Mouse (Mus musculus) MEL (cell line): ENCODE measurements around the gene Nfia. TPM values are rescaled to one million over a fixed set of nuclear protein-coding genes. Genes with fewer than 3 reads are reported as not detected.

Experiments
- DNase-seq: peaks from one replicate; pipeline ENCODE4 v3.0.0; 2011; ENCODE audit warnings: low read depth, low spot score
- H3K27ac ChIP-seq: 2 replicates; pipeline ENCODE4 v1.5.1; 2012; ENCODE audit warnings: low read depth, mild to moderate bottlenecking, control low read depth, low read length, moderate library complexity; ENCODE audit not compliant: control insufficient read depth
- H3K27me3 ChIP-seq, 2 experiments: fragments of 150-350 bp in 1 of 2; sonication (generic) in 1 of 2; 2 replicates each; pipeline ENCODE4 v1.6.1; 2012; ENCODE audit warnings: low read length in 2 of 2, mild to moderate bottlenecking in 2 of 2, improper control_type of control experiment in 1 of 2, moderate library complexity in 1 of 2; ENCODE audit not compliant: insufficient read depth in 2 of 2, control insufficient read depth in 1 of 2
- H3K36me3 ChIP-seq, 2 experiments: 2 replicates each; pipeline ENCODE4 v1.6.1; 2012 to 2014; ENCODE audit warnings: low read length in 2 of 2, improper control_type of control experiment in 1 of 2, inconsistent platforms in 1 of 2, mild to moderate bottlenecking in 1 of 2; ENCODE audit not compliant: insufficient read depth in 2 of 2, control insufficient read depth in 1 of 2
- H3K4me1 ChIP-seq, 2 experiments: fragments of 150-350 bp in 1 of 2; sonication (generic) in 1 of 2; 2 replicates each; pipeline ENCODE4 v1.6.1; 2012; ENCODE audit warnings: low read length in 2 of 2, improper control_type of control experiment in 1 of 2, mild to moderate bottlenecking in 1 of 2; ENCODE audit not compliant: insufficient read depth in 2 of 2, control insufficient read depth in 1 of 2
- H3K4me3 ChIP-seq, 2 experiments: fragments of 150-350 bp in 1 of 2; sonication (generic) in 1 of 2; 2 replicates each; pipeline ENCODE4 v1.5.1; 2012; ENCODE audit warnings: low read depth in 2 of 2, low read length in 2 of 2, mild to moderate bottlenecking in 2 of 2, moderate library complexity in 2 of 2, control low read depth in 1 of 2, improper control_type of control experiment in 1 of 2; ENCODE audit not compliant: control insufficient read depth in 1 of 2, insufficient read depth in 1 of 2
- H3K79me2 ChIP-seq: 2 replicates; pipeline ENCODE4 v1.6.1; 2012; ENCODE audit warnings: mild to moderate bottlenecking, low read length, moderate library complexity; ENCODE audit not compliant: control insufficient read depth, poor library complexity, insufficient read depth
- H3K9ac ChIP-seq: 2 replicates; pipeline ENCODE4 v1.6.1; 2012; ENCODE audit warnings: low read depth, mild to moderate bottlenecking, control low read depth, low read length, moderate library complexity; ENCODE audit not compliant: control insufficient read depth, poor library complexity, severe bottlenecking
- H3K9me3 ChIP-seq: fragments of 150-350 bp; sonication (generic); replicated peaks from 2 replicates; pipeline ENCODE4 v1.6.1; 2012; ENCODE audit warnings: mild to moderate bottlenecking, low read length, improper control_type of control experiment, moderate library complexity; ENCODE audit not compliant: insufficient read depth
- BHLHE40 ChIP-seq: IDR thresholded peaks from 2 replicates; pipeline ENCODE4 v1.6.1; 2012; ENCODE audit warnings: low read depth, mild to moderate bottlenecking, inconsistent platforms, low read length, improper control_type of control experiment, borderline replicate concordance
- CHD2 ChIP-seq: IDR thresholded peaks from 2 replicates; pipeline ENCODE4 v1.6.1; 2011; ENCODE audit warnings: low read length, improper control_type of control experiment
- CTCF ChIP-seq, 3 experiments: IDR thresholded peaks in 2 of 3; conservative IDR thresholded peaks in 1 of 3; 2 replicates each; pipeline ENCODE4 v1.5.1; 2011 to 2012; ENCODE audit warnings: low read length in 3 of 3, low read depth in 2 of 3, mild to moderate bottlenecking in 2 of 3, improper control_type of control experiment in 1 of 3, inconsistent platforms in 1 of 3, mixed read lengths in 1 of 3, moderate library complexity in 1 of 3; ENCODE audit not compliant: control insufficient read depth in 1 of 3, insufficient read depth in 1 of 3, poor library complexity in 1 of 3, severe bottlenecking in 1 of 3
- E2F4 ChIP-seq: IDR thresholded peaks from 2 replicates; pipeline ENCODE4 v1.6.1; 2011; ENCODE audit warnings: low read depth, low read length, improper control_type of control experiment, borderline replicate concordance
- ELF1 ChIP-seq: IDR thresholded peaks from 2 replicates; pipeline ENCODE4 v1.6.1; 2014; ENCODE audit warnings: low read depth, mild to moderate bottlenecking, inconsistent platforms, low read length, improper control_type of control experiment, moderate library complexity
- ETS1 ChIP-seq: IDR thresholded peaks from 2 replicates; pipeline ENCODE4 v1.6.1; 2012; ENCODE audit warnings: low read depth, mild to moderate bottlenecking, inconsistent platforms, low read length, improper control_type of control experiment, moderate library complexity
- GABPA ChIP-seq: IDR thresholded peaks from 2 replicates; pipeline ENCODE4 v1.6.1; 2012; ENCODE audit warnings: low read depth, mild to moderate bottlenecking, inconsistent platforms, low read length, improper control_type of control experiment, moderate library complexity
- GATA1 ChIP-seq: IDR thresholded peaks from 2 replicates; pipeline ENCODE4 v1.6.1; 2011; ENCODE audit warnings: low read depth, low read length, improper control_type of control experiment
- HCFC1 ChIP-seq: IDR thresholded peaks from 2 replicates; pipeline ENCODE4 v1.6.1; 2012; ENCODE audit warnings: low read depth, mild to moderate bottlenecking, inconsistent platforms, low read length, improper control_type of control experiment, moderate library complexity
- JUND ChIP-seq: IDR thresholded peaks from 2 replicates; pipeline ENCODE4 v1.6.1; 2011; ENCODE audit warnings: low read depth, mild to moderate bottlenecking, improper control_type of control experiment, low read length
- KAT2A ChIP-seq: conservative IDR thresholded peaks from 2 replicates; pipeline ENCODE4 v1.6.1; 2012; ENCODE audit warnings: low read depth, low read length, improper control_type of control experiment, inconsistent platforms
- MAFK ChIP-seq: IDR thresholded peaks from 2 replicates; pipeline ENCODE4 v1.6.1; 2011; ENCODE audit warnings: low read depth, mild to moderate bottlenecking, low read length, improper control_type of control experiment, borderline replicate concordance
- MAX ChIP-seq: IDR thresholded peaks from 2 replicates; pipeline ENCODE4 v1.6.1; 2011; ENCODE audit warnings: low read length, improper control_type of control experiment
- MEF2A ChIP-seq: IDR thresholded peaks from 2 replicates; pipeline ENCODE4 v1.6.1; 2014; ENCODE audit warnings: low read depth, mild to moderate bottlenecking, inconsistent platforms, low read length, improper control_type of control experiment; ENCODE audit not compliant: poor library complexity, insufficient replicate concordance, severe bottlenecking; ENCODE audit errors: extremely low read depth
- MXI1 ChIP-seq: IDR thresholded peaks from 2 replicates; pipeline ENCODE4 v1.6.1; 2011; ENCODE audit warnings: mild to moderate bottlenecking, low read depth, low read length, improper control_type of control experiment
- MYB ChIP-seq: IDR thresholded peaks from 2 replicates; pipeline ENCODE4 v1.6.1; 2011; ENCODE audit warnings: mild to moderate bottlenecking, low read depth, low read length, improper control_type of control experiment
- MYC ChIP-seq: IDR thresholded peaks from 2 replicates; pipeline ENCODE4 v1.6.1; 2011; ENCODE audit warnings: low read depth, mild to moderate bottlenecking, low read length, improper control_type of control experiment, moderate library complexity
- NELFE ChIP-seq: IDR thresholded peaks from 2 replicates; pipeline ENCODE4 v1.6.1; 2011; ENCODE audit warnings: low read depth, low read length, improper control_type of control experiment
- NRF1 ChIP-seq: IDR thresholded peaks from 2 replicates; pipeline ENCODE4 v1.6.1; 2014; ENCODE audit warnings: low read depth, mild to moderate bottlenecking, inconsistent platforms, low read length, improper control_type of control experiment, moderate library complexity; ENCODE audit not compliant: poor library complexity, insufficient read depth, severe bottlenecking
- SIN3A ChIP-seq: IDR thresholded peaks from 2 replicates; pipeline ENCODE4 v1.6.1; 2012; ENCODE audit warnings: low read length, improper control_type of control experiment, inconsistent platforms
- SMC3 ChIP-seq: IDR thresholded peaks from 2 replicates; pipeline ENCODE4 v1.6.1; 2011; ENCODE audit warnings: low read depth, low read length, improper control_type of control experiment
- TAL1 ChIP-seq: IDR thresholded peaks from 2 replicates; pipeline ENCODE4 v1.6.1; 2012; ENCODE audit warnings: mild to moderate bottlenecking, inconsistent platforms, low read length, moderate library complexity, mixed read lengths
- TBP ChIP-seq: IDR thresholded peaks from 2 replicates; pipeline ENCODE4 v1.8.0; 2011; ENCODE audit warnings: low read depth, low read length, improper control_type of control experiment
- UBTF ChIP-seq: IDR thresholded peaks from 2 replicates; pipeline ENCODE4 v1.6.1; 2012; ENCODE audit warnings: low read depth, mild to moderate bottlenecking, inconsistent platforms, low read length, improper control_type of control experiment, moderate library complexity, borderline replicate concordance; ENCODE audit not compliant: insufficient read depth
- ZC3H11A ChIP-seq: IDR thresholded peaks from 2 replicates; pipeline ENCODE4 v1.6.1; 2012; ENCODE audit warnings: low read depth, mild to moderate bottlenecking, inconsistent platforms, low read length, improper control_type of control experiment
- ZMIZ1 ChIP-seq: IDR thresholded peaks from 2 replicates; pipeline ENCODE4 v1.6.1; 2012; ENCODE audit warnings: low read depth, mild to moderate bottlenecking, inconsistent platforms, low read length, improper control_type of control experiment, moderate library complexity
- ZNF384 ChIP-seq: IDR thresholded peaks from 2 replicates; pipeline ENCODE4 v1.6.1; 2012; ENCODE audit warnings: low read depth, mild to moderate bottlenecking, inconsistent platforms, low read length, improper control_type of control experiment
- polyA plus RNA-seq, 2 experiments: library from polyadenylated mRNA; stranded (reverse) in 1 of 2; unstranded in 1 of 2; fragments of >175 nt in 1 of 2; fragments of >200 nt in 1 of 2; gene quantifications; 2 replicates each; pipeline versions ENCODE4 v1.2.1 to v1.2.4; 2012; ENCODE audit warnings: low replicate concordance in 2 of 2, low read depth in 1 of 2; ENCODE audit not compliant: insufficient read length in 2 of 2, insufficient read depth in 1 of 2, missing spikeins in 1 of 2
- total RNA-seq: library from RNA; depleted of rRNA; stranded (reverse); fragments of 300-350 nt; gene quantifications from 2 replicates; pipeline ENCODE4 v1.2.3, GENCODE M21; 2012

The Nfia gene
- total and polyA plus RNA-seq, 3 experiments = 10.2 to 20.5 (median 13.4) TPM

DNA sequence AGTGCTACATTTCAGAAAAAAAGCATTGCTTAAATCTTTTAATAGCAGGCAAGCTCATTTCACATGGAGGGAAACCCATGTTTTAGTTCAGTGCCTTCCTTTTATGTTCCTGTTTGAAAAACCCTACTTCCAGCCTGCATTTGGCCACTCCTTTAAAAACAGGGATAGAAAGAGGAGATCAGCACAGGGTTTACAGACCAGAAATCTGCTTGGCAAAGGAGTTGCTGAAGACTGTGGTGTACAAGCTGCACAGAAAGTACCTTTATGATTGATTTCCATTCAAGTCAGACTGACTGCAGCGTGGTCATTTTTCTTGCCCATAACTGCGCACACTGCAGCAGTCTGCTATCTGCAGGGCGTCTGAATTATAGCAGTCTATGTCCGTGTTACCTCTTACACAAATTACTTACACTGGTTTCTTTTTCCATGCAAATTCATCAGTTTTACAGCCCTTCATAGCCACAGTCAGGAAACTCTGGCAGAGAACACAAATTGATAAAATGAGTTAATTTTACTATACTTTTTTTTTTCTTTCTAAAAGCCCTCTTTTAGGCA, 236.4 kb downstream of the Nfia start:
- no peaks in the 10 kb centered on the region for H3K27me3 ChIP-seq
- no peak for DNase-seq
- TF ChIP-seq ETS1 (no peak), GABPA (no peak), KAT2A (no peak), MAX (no peak), ZMIZ1 (no peak), UBTF (no peak), GATA1 (no peak), ELF1 (no peak), ZC3H11A (no peak), JUND (no peak), SMC3 (no peak), TAL1 (no peak), HCFC1 (no peak), CTCF (IDR thresholded peaks at IDR 0.05 in 2 of 3, conservative IDR thresholded peaks at IDR 0.05 in 1 of 3; ENCODE audit: control insufficient read depth in 1 of 3, insufficient read depth in 1 of 3, low read depth in 2 of 3, low read length in 3 of 3, poor library complexity in 1 of 3, severe bottlenecking in 1 of 3) (no peak), ZNF384 (no peak), CHD2 (no peak), BHLHE40 (no peak), MEF2A (no peak), TBP (no peak), MAFK (no peak)
- H3K36me3 ChIP-seq = peaks cover 0 to 23% of the 10 kb centered on the region in 2 experiments; a peak in 2 of 4 replicates
- H3K4me3 ChIP-seq = no peak overlapping the region
- no peaks in the 10 kb centered on the region for H3K4me1 ChIP-seq
- no peak overlapping the region for H3K27ac ChIP-seq
- no peaks in the 10 kb centered on the region for H3K79me2 ChIP-seq
- no peaks in the 10 kb centered on the region for H3K9me3 ChIP-seq
- H3K9ac ChIP-seq = no peak overlapping the region

DNA sequence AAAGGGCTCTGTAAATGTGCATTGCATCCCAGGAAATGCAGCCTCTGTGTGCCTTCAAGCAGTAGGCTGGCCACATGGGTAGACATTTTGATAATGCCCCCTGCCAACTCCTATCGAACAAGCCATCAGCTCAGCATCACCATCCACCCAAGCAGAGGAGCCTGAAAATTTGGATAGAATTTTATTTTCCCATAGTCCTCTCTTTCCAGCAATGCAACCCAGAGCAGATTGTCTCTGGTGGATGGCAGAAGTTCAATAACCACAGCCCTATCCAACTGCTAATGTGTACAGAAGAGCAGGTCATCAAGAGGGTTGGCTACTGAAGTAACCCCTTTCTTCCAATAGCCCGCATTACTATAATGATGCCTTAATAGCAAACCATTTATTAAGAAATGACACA, 237.4 kb downstream of the Nfia start:
- TF ChIP-seq ZMIZ1 = no peak
- TF ChIP-seq MEF2A = no peak
- no peak for TF ChIP-seq MYB
- no peak for TF ChIP-seq NRF1
- no peak for TF ChIP-seq UBTF
- no peak for TF ChIP-seq NELFE
- TF ChIP-seq MYC = no peak
- TF ChIP-seq ELF1 = no peak
- TF ChIP-seq MXI1 = no peak
- no peak for TF ChIP-seq E2F4
- no peak for TF ChIP-seq CTCF (IDR thresholded peaks at IDR 0.05 in 2 of 3, conservative IDR thresholded peaks at IDR 0.05 in 1 of 3; ENCODE audit: control insufficient read depth in 1 of 3, insufficient read depth in 1 of 3, low read depth in 2 of 3, low read length in 3 of 3, poor library complexity in 1 of 3, severe bottlenecking in 1 of 3)
- TF ChIP-seq SMC3 = no peak
- TF ChIP-seq SIN3A = no peak
- H3K36me3 ChIP-seq = peaks cover 0 to 28% of the 10 kb centered on the region in 2 experiments; a peak in 2 of 4 replicates
- no peaks in the 10 kb centered on the region for H3K79me2 ChIP-seq
- H3K27ac ChIP-seq = no peak overlapping the region
- H3K4me3 ChIP-seq = no peak overlapping the region
- H3K9ac ChIP-seq = no peak overlapping the region
- no peak for DNase-seq
- H3K4me1 ChIP-seq = no peaks in the 10 kb centered on the region
- no peaks in the 10 kb centered on the region for H3K27me3 ChIP-seq
- no peaks in the 10 kb centered on the region for H3K9me3 ChIP-seq
